Mouse (Mus musculus) spleen, adult 2 months (tissue): ENCODE results near the gene Mrgprg.

ENCODE experiments used
- CTCF ChIP-seq: fragments of 200-500 bp; IDR thresholded peaks from 2 replicates; pipeline ENCODE4 v1.5.1; 2011; ENCODE audit warnings: mild to moderate bottlenecking, inconsistent platforms; ENCODE audit not compliant: insufficient read depth, insufficient read length, insufficient replicate concordance; ENCODE audit errors: extremely low read depth
- POLR2A ChIP-seq: fragments of 200-500 bp; IDR thresholded peaks from 2 replicates; pipeline ENCODE4 v1.6.1; 2011; ENCODE audit warnings: low read depth, low read length, inconsistent platforms

DNA sequence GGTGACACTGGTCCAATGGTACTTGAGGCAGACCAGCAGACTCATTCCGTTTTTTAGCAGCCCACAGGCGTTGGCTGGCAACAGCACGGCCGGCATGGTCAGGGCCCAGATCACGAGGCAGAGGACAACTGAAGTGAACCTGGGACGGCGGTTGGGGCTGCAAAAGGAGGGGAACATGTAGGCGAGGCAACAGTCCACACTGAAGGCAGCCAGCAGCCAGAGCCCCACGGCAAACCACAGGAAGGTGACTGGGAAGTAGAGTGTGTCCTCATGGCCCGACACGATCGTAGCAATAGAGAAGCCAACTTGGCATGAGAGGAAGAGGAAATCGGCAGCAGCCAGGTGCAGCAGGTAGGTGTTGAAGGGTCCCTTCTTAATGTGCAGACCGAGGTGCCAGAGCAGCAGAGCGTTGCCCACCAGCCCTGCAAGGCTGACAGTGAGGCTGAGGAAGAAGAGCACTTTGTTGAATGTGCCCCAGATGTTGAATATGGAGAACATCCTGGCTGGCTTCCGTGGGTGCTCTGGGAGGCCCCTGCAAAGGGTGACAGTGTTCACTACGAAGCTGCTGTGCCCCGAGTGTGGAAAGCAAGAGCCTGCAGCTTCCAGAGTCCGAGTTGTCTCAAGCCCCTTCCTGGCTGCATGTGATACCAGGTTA, 1.8 kb downstream of the Mrgprg start:
- no peak for TF ChIP-seq CTCF
- no peak for TF ChIP-seq POLR2A
